Mouse (Mus musculus): ENCODE measurements at regions not wholly inside any gene's neighbourhood (a gene's known extent, or its start where the extent isn't known, plus 50 kb on each side); places are given as distances from the start of the nearest gene placed in this dataset.

GRCm38 (mm10) chr15:41390699-41391098 is 1256.5 kb downstream of the 9330182O14Rik start:
- intact Hi-C loops (cut with DNase I) = loop anchor here (10.0 kb wide), 1 partner anchor 226 kb away; no protein-coding TSS in a partner anchor
- DNase-seq (ENCODE audit: low spot score in 2 of 2) = no peak

All from left cerebral cortex, postnatal 25 days (tissue).